Comparison of ENCODE assay signal across 8 mouse cellular contexts in the genomic region with DNA sequence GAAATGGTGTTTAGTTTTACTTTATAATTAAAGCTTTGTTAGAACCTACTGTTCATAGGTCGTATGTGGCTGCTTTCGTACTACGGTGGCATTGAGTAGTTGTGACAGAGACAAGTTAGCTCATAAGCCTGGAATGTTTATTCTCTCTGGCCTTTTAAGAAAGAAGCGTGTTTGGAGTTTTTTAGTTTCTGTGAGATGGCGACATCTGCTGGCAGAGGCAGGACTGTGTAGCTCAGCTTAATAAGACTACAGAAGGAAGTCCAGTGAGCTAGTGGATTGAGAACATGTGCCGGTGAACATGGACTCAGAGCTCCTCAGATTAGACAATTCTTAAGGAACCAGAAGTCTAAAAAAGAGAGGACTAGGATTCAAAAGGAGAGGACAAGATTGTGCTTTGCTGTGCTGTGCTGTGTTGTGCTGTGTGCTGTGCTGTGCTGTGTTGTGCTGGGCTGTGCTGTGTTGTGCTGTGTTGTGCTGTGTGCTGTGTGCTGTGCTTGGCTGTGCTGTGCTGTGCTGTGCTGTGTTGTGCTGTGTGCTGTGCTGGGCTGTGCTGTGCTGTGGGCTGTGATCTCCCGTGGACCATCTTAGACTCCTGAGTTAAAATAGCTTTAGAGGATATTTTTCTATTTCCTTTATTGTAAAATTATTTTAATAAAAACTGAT. TPM values are rescaled to one million over a fixed set of nuclear protein-coding genes. Genes with fewer than 3 reads are reported as not detected.
DNase-seq lines count a peak whose midpoint lies in the region; TF ChIP-seq lines count a peak whose summit lies in the region.

No protein-coding gene starts in this region.

- TF ChIP-seq CTCF in cortical plate, adult 2 months (IDR thresholded peaks at IDR 0.05; ENCODE audit: extremely low read depth, insufficient read depth, low read length), result peak; percentile 89
- TF ChIP-seq CTCF in left cerebral cortex, adult 2 months (IDR thresholded peaks at IDR 0.05), result peak; percentile 90

- TF ChIP-seq POLR2A in cortical plate, adult 2 months (IDR thresholded peaks at IDR 0.05; ENCODE audit: extremely low read depth, insufficient read depth, low read length), result no peak

- no peaks in the 10 kb centered on the region for H3K27me3 ChIP-seq in megakaryocyte, embryonic 14.5 days (replicated peaks)

- peaks cover 2% of the 10 kb centered on the region; the same call in 1 of the 2 replicates for H3K4me1 ChIP-seq in cortical plate, adult 2 months (ENCODE audit: control insufficient read depth, insufficient read depth, low read length)
- peaks cover 20% of the 10 kb centered on the region for H3K4me1 ChIP-seq in megakaryocyte, embryonic 14.5 days

- peaks cover 60% of the 10 kb centered on the region for H3K36me3 ChIP-seq in megakaryocyte, embryonic 14.5 days (replicated peaks; ENCODE audit: low read length)

- peak; percentile 95 for DNase-seq in adipocyte (ENCODE audit: low spot score)
- DNase-seq in gastrocnemius, postnatal 14 days, result peak; percentile 59
- DNase-seq in induced T-regulatory cell, adult 2 months (ENCODE audit: low read depth), result peak; percentile 80
- peak; percentile 66 to 78 for DNase-seq in left cerebral cortex, adult 2 months (ENCODE audit: extremely low spot score in 1 of 2, low spot score in 2 of 2)
- DNase-seq in right cerebral cortex, postnatal 14 days, result peak; percentile 61
- DNase-seq in yolk sac, embryonic 10.5 days (ENCODE audit: low spot score), result peak; percentile 63

- intact Hi-C loops in gastrocnemius, postnatal 14 days (cut with DNase I; ENCODE audit: low total_unique reads), result loop anchor here (5.0 kb wide), 1 partner anchor 33 kb away; no protein-coding TSS in a partner anchor
- intact Hi-C loops in left cerebral cortex, adult 2 months (cut with DNase I), result loop anchor here (1.0 to 5.0 kb wide), 3 partner anchors 33 to 398 kb away; no protein-coding TSS in a partner anchor

- no peak overlapping the region for H3K4me3 ChIP-seq in cortical plate, adult 2 months (ENCODE audit: insufficient read depth, low read length)
- H3K4me3 ChIP-seq in left cerebral cortex, adult 2 months, result no peak overlapping the region
- H3K4me3 ChIP-seq in megakaryocyte, embryonic 14.5 days (replicated peaks), result peak overlapping the region; percentile 81

- no peaks in the 10 kb centered on the region for H3K9me3 ChIP-seq in megakaryocyte, embryonic 14.5 days

- H3K27ac ChIP-seq in cortical plate, adult 2 months (ENCODE audit: insufficient read depth, low read length), result no peak overlapping the region
- H3K27ac ChIP-seq in left cerebral cortex, adult 2 months, result no peak overlapping the region

RNA-seq across cellular contexts. Expression of a gene that starts 9.9 kb away (rescaled TPM):
- 2.4 TPM in 2 replicates for polyA plus RNA-seq in cortical plate, adult 2 months (2012; rRNA removed)
- total RNA-seq in gastrocnemius, postnatal 14 days (2021), result 1 to 10 TPM; 2.5 to 2.6 TPM
- 1 to 10 TPM; 2.1 to 3.4 TPM for total RNA-seq in left cerebral cortex, adult 2 months (2021)
- polyA plus RNA-seq in megakaryocyte, embryonic 14.5 days (2012; ENCODE audit: insufficient read depth, low replicate concordance), result 0.11 TPM in 1 of 2 replicates, not detected in the other

RNA-seq across cellular contexts. Expression of a gene that starts 44.7 kb away (rescaled TPM):
- 8.3 and 8.9 TPM in 2 replicates for polyA plus RNA-seq in cortical plate, adult 2 months (2012; rRNA removed)
- 10 to 100 TPM; 30.8 to 35.8 TPM for total RNA-seq in gastrocnemius, postnatal 14 days (2021)
- total RNA-seq in left cerebral cortex, adult 2 months (2021), result 10 to 100 TPM; 14.5 to 14.9 TPM
- polyA plus RNA-seq in megakaryocyte, embryonic 14.5 days (2012; ENCODE audit: insufficient read depth, low replicate concordance), result 66.2 and 90.1 TPM in 2 replicates

RNA-seq across cellular contexts. Expression of a gene that starts 50.6 kb away (rescaled TPM):
- 0.11 and 0.21 TPM in 2 replicates for polyA plus RNA-seq in cortical plate, adult 2 months (2012; rRNA removed)
- not detected for total RNA-seq in gastrocnemius, postnatal 14 days (2021)
- not detected for total RNA-seq in left cerebral cortex, adult 2 months (2021)
- not detected in 2 replicates for polyA plus RNA-seq in megakaryocyte, embryonic 14.5 days (2012; ENCODE audit: insufficient read depth, low replicate concordance)
